Mouse (Mus musculus): Measurements from ENCODE around the gene Shmt1. TPM values are rescaled to one million over a fixed set of nuclear protein-coding genes. Genes with fewer than 3 reads are reported as not detected.

Shmt1 gene
- 6.9 TPM for total RNA-seq (2023)

DNA sequence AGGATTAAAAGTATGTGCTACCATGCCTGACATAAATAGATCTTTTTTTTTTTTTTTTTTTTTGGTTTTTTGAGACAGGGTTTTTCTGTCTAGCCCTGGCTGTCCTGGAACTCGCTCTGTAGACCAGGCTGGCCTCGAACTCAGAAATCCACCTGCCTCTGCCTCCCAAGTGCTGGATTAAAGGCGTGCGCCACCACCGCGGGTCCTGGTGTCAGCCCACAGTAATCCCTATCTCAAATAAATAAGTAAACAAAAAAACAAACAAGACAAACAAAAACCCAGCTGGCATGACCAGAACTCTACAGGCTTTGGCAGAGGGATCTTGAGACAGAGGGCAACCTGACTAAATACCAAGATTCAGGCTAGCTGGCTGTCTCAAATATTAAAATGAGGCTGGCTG lies at the start of gene Shmt1:
Gene Shmt1 (minus strand): TSS at position 101 of the 400 bp plus-strand sequence.

DNA sequence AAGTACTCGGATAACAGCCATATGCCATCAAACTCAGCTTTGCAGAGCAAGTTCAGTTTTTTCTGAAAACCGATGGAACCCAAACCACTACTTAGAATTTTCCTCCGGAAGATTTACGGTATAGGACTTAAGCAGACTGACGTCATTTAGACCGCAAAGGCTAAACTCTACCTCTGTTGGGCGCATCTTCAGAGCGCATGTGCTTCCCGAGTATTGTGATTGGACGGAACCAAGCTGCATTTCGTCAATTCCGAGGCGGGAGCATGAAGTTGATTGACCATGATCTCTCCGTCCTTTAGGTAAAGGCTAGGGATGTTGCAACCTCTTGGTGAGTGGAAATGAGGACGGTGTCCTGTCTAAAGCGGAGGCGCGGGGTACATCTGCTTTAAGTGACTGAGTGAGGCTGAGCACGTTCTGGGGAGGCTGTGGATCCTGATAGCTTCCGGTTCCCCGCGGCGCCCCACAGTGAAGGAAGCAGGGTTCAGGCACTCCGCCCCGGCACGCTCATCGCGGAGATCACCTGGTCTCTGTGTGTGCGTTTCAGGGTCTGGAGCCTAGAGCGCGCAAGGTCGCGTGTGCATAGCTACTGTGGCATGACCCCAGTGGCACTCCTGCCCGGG lies 19.0 kb upstream of the Shmt1 start, which contains the start of gene Dhrs7b:
Gene Dhrs7b (plus strand): TSS at position 199 of the 620 bp plus-strand sequence.

DNA sequence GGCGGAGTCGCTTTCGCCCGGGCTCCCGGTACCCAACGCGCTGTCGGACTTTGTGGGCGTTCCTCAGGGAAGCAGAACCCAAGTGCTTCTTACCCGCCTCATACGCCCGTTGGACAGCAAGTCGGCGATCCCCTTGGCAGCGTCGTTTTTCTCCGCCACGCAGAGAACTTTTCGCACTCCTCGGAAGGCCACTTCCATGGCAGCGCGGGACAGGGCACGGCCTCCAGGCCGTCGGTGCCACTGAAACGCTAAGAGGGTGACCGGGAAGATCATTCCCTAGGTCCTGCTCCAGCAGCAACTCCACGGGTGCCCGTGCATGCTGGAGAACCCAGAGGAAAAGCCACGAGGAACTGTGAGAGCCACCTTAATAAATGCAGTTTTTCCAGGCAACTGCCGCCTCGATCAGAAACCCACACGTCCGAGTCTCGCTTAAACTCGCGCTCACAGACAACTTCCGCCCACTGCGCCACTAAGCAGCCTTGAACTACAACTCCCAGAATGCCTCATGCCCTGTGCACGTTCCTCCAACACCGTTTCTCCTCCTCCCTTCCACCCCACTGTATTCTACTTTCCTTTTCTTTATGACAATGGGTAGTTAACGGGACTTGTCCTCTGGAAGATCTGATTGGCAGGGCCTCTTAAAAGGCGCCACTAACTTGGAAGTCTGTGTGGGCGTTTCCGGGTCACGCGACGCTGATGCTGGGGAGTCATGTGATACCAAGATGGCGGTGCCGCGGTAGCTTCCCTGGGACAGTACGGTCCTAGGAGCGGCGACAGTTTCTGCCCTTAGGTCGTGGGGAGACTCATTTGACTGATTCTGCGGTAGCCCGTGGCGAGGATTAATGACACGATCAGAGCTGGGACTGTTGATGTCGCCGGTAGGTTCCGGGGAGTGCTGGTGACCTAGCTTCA lies 34.4 kb downstream of the Shmt1 start, which contains the start of the genes Top3a and Smcr8:
Gene Top3a (minus strand): TSS at position 537 of the 912 bp plus-strand sequence.
Gene Smcr8 (plus strand): TSS at position 696 of the 912 bp plus-strand sequence.

Other genes with a start within 250 kb of the Shmt1 start
- gene Llgl1, start 112.0 kb downstream of the Shmt1 start, total RNA-seq (2023): 34.1 TPM
- 165 TPM for gene Flii, start 84.5 kb downstream of the Shmt1 start, total RNA-seq (2023)
- 16.6 TPM for gene Mief2, start 83.3 kb downstream of the Shmt1 start, total RNA-seq (2023)
- 27.6 TPM for gene Top3a, start 34.4 kb downstream of the Shmt1 start, total RNA-seq (2023)
- gene Smcr8, start 34.2 kb downstream of the Shmt1 start, total RNA-seq (2023): 87.4 TPM
- 11.8 TPM for gene Dhrs7b, start 18.9 kb upstream of the Shmt1 start, total RNA-seq (2023)
- 23.5 TPM for gene Tmem11, start 67.6 kb upstream of the Shmt1 start, total RNA-seq (2023)
- gene Natd1, start 103.0 kb upstream of the Shmt1 start, total RNA-seq (2023): 8.8 TPM
- gene Map2k3, start 120.3 kb upstream of the Shmt1 start, total RNA-seq (2023): 20.5 TPM
- gene Kcnj12, start 210.8 kb upstream of the Shmt1 start, total RNA-seq (2023): not detected

Data from CD8-positive naive resting alpha-beta T cell, adult 57 days (primary cell).